Mouse (Mus musculus) hindbrain, embryonic 14.5 days (tissue): Measurements from ENCODE around the gene Tob2. TPM values are rescaled to one million over a fixed set of nuclear protein-coding genes. Genes with fewer than 3 reads are reported as not detected.

Source experiments
- ATAC-seq: fragments of 200-750 bp; cut with Nextera tagmentation; 2 replicates; pipeline ENCODE4 v1.8.0; 2017; ENCODE audit warnings: moderate number of reproducible peaks, mild to moderate bottlenecking, moderate TSS enrichment, moderate library complexity; ENCODE audit not compliant: low FRiP score
- DNase-seq: peaks from one replicate; pipeline ENCODE4 v3.0.0-alpha.2; 2015; ENCODE audit warnings: low spot score
- H3K27ac ChIP-seq: fragments of 300-500 bp; sonication (generic); 2 replicates; pipeline ENCODE4 v1.5.1; 2014; ENCODE audit warnings: mild to moderate bottlenecking, moderate library complexity
- H3K27me3 ChIP-seq: fragments of 300-500 bp; sonication (generic); 2 replicates; pipeline ENCODE4 v1.6.1; 2014; ENCODE audit warnings: mild to moderate bottlenecking, low read length, mixed read lengths; ENCODE audit not compliant: control insufficient read depth, insufficient read depth
- H3K36me3 ChIP-seq: fragments of 300-500 bp; sonication (generic); replicated peaks from 2 replicates; pipeline ENCODE4 v1.6.1; 2014; ENCODE audit not compliant: control insufficient read depth, insufficient read depth
- H3K4me1 ChIP-seq: fragments of 300-500 bp; sonication (generic); replicated peaks from 2 replicates; pipeline ENCODE4 v1.6.1; 2014; ENCODE audit warnings: antibody characterized with exemption, low read length, mixed read lengths; ENCODE audit not compliant: control insufficient read depth, insufficient read depth
- H3K4me2 ChIP-seq: fragments of 300-500 bp; sonication (generic); replicated peaks from 2 replicates; pipeline ENCODE4 v1.6.1; 2014; ENCODE audit warnings: mild to moderate bottlenecking, moderate library complexity
- H3K4me3 ChIP-seq: fragments of 300-500 bp; sonication (generic); replicated peaks from 2 replicates; pipeline ENCODE4 v1.5.1; 2014; ENCODE audit warnings: mild to moderate bottlenecking, low read length
- H3K9ac ChIP-seq: fragments of 300-500 bp; sonication (generic); 2 replicates; pipeline ENCODE4 v1.6.1; 2014
- H3K9me3 ChIP-seq: fragments of 300-500 bp; sonication (generic); 2 replicates; pipeline ENCODE4 v1.6.1; 2016; ENCODE audit warnings: low read length; ENCODE audit not compliant: control insufficient read depth
- WGBS: fragments of 180-500 bp; shearing (Covaris S2); extraction: QIAGEN DNeasy Blood & Tissue Kit; methylation state at CpG from one replicate; pipeline ENCODE4 v1.1.7; 2014; 5-methylcytosine and 5-hydroxymethylcytosine counted together
- polyA plus RNA-seq: library from polyadenylated mRNA; unstranded; fragments of >200 nt; fragmentation: Nextera tagmentation; extraction: Ambion mirVana; gene quantifications from 2 replicates; pipeline ENCODE4 v1.2.1, GENCODE M21; 2014

Gene Tob2
- polyA plus RNA-seq = 13.4 and 14.9 TPM in 2 replicates

GRCm38 (mm10) chr15:81858517-81859329 lies at the start of gene Tob2:
Gene Tob2 (minus strand): TSS chr15:81858796.
- Histone ChIP-seq H3K9me3 (no peaks in the 10 kb centered on the region), H3K4me1 (peaks cover 21% of the 10 kb centered on the region), H3K9ac (peak within 1 kb of the TSS; percentile 86), H3K36me3 (peaks cover 5% of the 10 kb centered on the region), H3K27me3 (no peaks in the 10 kb centered on the region), H3K27ac (peak within 1 kb of the TSS; percentile 97), H3K4me2 (peak within 1 kb of the TSS; percentile 98), H3K4me3 (peak within 1 kb of the TSS; percentile 94)
- ATAC-seq (0 out of 2 replicates have a peak, but pooled peaks have one; percentile 7), DNase-seq (peak; percentile 39)
- whole genome bisulfite sequencing = under 1% methylated on average over 44 of the region's 44 CpGs

GRCm38 (mm10) chr15:81907953-81908352 lies 49.4 kb upstream of the Tob2 start:
- no peak overlapping the region for H3K4me2 ChIP-seq
- no peak overlapping the region for H3K9ac ChIP-seq
- WGBS = 91% methylated on average over 8 of the region's 8 CpGs
- H3K9me3 ChIP-seq = no peaks in the 10 kb centered on the region
- H3K4me3 ChIP-seq = no peak overlapping the region
- no peak for ATAC-seq
- H3K4me1 ChIP-seq = no peaks in the 10 kb centered on the region
- DNase-seq = no peak
- no peaks in the 10 kb centered on the region for H3K27me3 ChIP-seq
- H3K27ac ChIP-seq = no peak overlapping the region
- peaks cover 96% of the 10 kb centered on the region for H3K36me3 ChIP-seq

- 35% methylated on average over 2 of the region's 2 CpGs for WGBS
These were observed 46.3 kb upstream of the Tob2 start for GRCm38 (mm10) chr15:81904939-81905338.

GRCm38 (mm10) chr15:81898751-81899150 lies 40.2 kb upstream of the Tob2 start:
- Histone ChIP-seq H3K4me3 (no peak overlapping the region), H3K9ac (no peak overlapping the region), H3K36me3 (peaks cover 87% of the 10 kb centered on the region), H3K27me3 (no peaks in the 10 kb centered on the region), H3K4me1 (no peaks in the 10 kb centered on the region), H3K9me3 (no peaks in the 10 kb centered on the region), H3K27ac (no peak overlapping the region), H3K4me2 (no peak overlapping the region)
- ATAC-seq (no peak), DNase-seq (no peak)
- WGBS = 93% methylated on average over 2 of the region's 2 CpGs

More at GRCm38 (mm10) chr15:81904939-81905338, 46.3 kb upstream of the Tob2 start:
- Histone ChIP-seq H3K27ac (no peak overlapping the region), H3K9ac (no peak overlapping the region), H3K27me3 (no peaks in the 10 kb centered on the region), H3K4me3 (no peak overlapping the region), H3K4me1 (no peaks in the 10 kb centered on the region), H3K36me3 (peaks cover 95% of the 10 kb centered on the region), H3K4me2 (no peak overlapping the region), H3K9me3 (no peaks in the 10 kb centered on the region)
- peak; percentile 75 for DNase-seq
- ATAC-seq = no peak

- no peak for ATAC-seq
These were observed 39.1 kb upstream of the Tob2 start for GRCm38 (mm10) chr15:81897607-81898285.

GRCm38 (mm10) chr15:81896407-81896806 lies 37.8 kb upstream of the Tob2 start:
- Histone ChIP-seq H3K27me3 (no peaks in the 10 kb centered on the region), H3K36me3 (peaks cover 86% of the 10 kb centered on the region)
- DNase-seq = no peak

More at GRCm38 (mm10) chr15:81897607-81898285, 39.1 kb upstream of the Tob2 start:
- no peak for DNase-seq
- H3K4me2 ChIP-seq = no peak overlapping the region
- no peaks in the 10 kb centered on the region for H3K4me1 ChIP-seq
- no peak overlapping the region for H3K4me3 ChIP-seq
- H3K27ac ChIP-seq = no peak overlapping the region
- WGBS = 90% methylated on average over 5 of the region's 5 CpGs
- H3K27me3 ChIP-seq = no peaks in the 10 kb centered on the region
- H3K9ac ChIP-seq = no peak overlapping the region
- peaks cover 86% of the 10 kb centered on the region for H3K36me3 ChIP-seq
- H3K9me3 ChIP-seq = no peaks in the 10 kb centered on the region

GRCm38 (mm10) chr15:81894002-81894401 lies 35.4 kb upstream of the Tob2 start:
- no peaks in the 10 kb centered on the region for H3K27me3 ChIP-seq
- no peak overlapping the region for H3K9ac ChIP-seq
- ATAC-seq (no peak), DNase-seq (no peak)
- no peak overlapping the region for H3K4me3 ChIP-seq
- H3K9me3 ChIP-seq = no peaks in the 10 kb centered on the region
- H3K36me3 ChIP-seq = peaks cover 87% of the 10 kb centered on the region
- H3K27ac ChIP-seq = no peak overlapping the region
- 96% methylated on average over 1 of the region's 1 CpGs for WGBS
- H3K4me1 ChIP-seq = no peaks in the 10 kb centered on the region
- no peak overlapping the region for H3K4me2 ChIP-seq

More at GRCm38 (mm10) chr15:81896407-81896806, 37.8 kb upstream of the Tob2 start:
- no peak overlapping the region for H3K27ac ChIP-seq
- 93% methylated on average over 2 of the region's 2 CpGs for WGBS
- H3K4me1 ChIP-seq = no peaks in the 10 kb centered on the region
- no peak for ATAC-seq
- no peak overlapping the region for H3K4me3 ChIP-seq
- H3K9me3 ChIP-seq = no peaks in the 10 kb centered on the region
- no peak overlapping the region for H3K9ac ChIP-seq
- no peak overlapping the region for H3K4me2 ChIP-seq

- ATAC-seq (no peak), DNase-seq (no peak)
- H3K9ac ChIP-seq = no peak overlapping the region
- no peaks in the 10 kb centered on the region for H3K27me3 ChIP-seq
- WGBS = 95% methylated on average over 8 of the region's 8 CpGs
- no peaks in the 10 kb centered on the region for H3K9me3 ChIP-seq
- H3K36me3 ChIP-seq = peaks cover 78% of the 10 kb centered on the region
- H3K4me1 ChIP-seq = no peaks in the 10 kb centered on the region
- H3K4me3 ChIP-seq = no peak overlapping the region
- H3K4me2 ChIP-seq = no peak overlapping the region
- H3K27ac ChIP-seq = no peak overlapping the region
These were observed 33.4 kb upstream of the Tob2 start for GRCm38 (mm10) chr15:81891822-81892580.
